Mouse (Mus musculus): ENCODE data around the gene Arl15. TPM values are rescaled to one million over a fixed set of nuclear protein-coding genes. Genes with fewer than 3 reads are reported as not detected.

Arl15 gene
- polyA plus RNA-seq, 1 experiment from 2014 or later, result 1.5 TPM

GRCm38 (mm10) chr13:113812593-113812975, 18.3 kb downstream of the Arl15 start:
- TF ChIP-seq EP300 (IDR thresholded peaks at IDR 0.05; ENCODE audit: low read depth) (no peak), CTCF (IDR thresholded peaks at IDR 0.05; ENCODE audit: low read depth) (no peak)
- no peak overlapping the region for H3K4me3 ChIP-seq (ENCODE audit: low read depth, low read length)
- peak overlapping the region; percentile 40; the same call in 1 of the 2 replicates for H3K27ac ChIP-seq (ENCODE audit: low read depth)
- no peaks in the 10 kb centered on the region for H3K36me3 ChIP-seq (replicated peaks; ENCODE audit: insufficient read depth, low read length)
- H3K9me3 ChIP-seq (ENCODE audit: low read length), result no peaks in the 10 kb centered on the region
- ATAC-seq (no peak), DNase-seq (no peak)
- peaks cover 25% of the 10 kb centered on the region for H3K4me1 ChIP-seq (ENCODE audit: insufficient read depth)
- no peaks in the 10 kb centered on the region for H3K27me3 ChIP-seq (ENCODE audit: insufficient read depth, low read length)
- no peak overlapping the region for H3K4me2 ChIP-seq (ENCODE audit: low read depth, low read length)
- H3K9ac ChIP-seq (replicated peaks), result no peak overlapping the region
- 43% methylated on average over 6 of the region's 6 CpGs for WGBS (ENCODE audit: insufficient replicate concordance)

GRCm38 (mm10) chr13:113814121-113814520, 19.8 kb downstream of the Arl15 start:
- no peak for ATAC-seq
- peaks cover 25% of the 10 kb centered on the region for H3K4me1 ChIP-seq (ENCODE audit: insufficient read depth)
- H3K9ac ChIP-seq (replicated peaks), result no peak overlapping the region
- no peak overlapping the region for H3K4me2 ChIP-seq (ENCODE audit: low read depth, low read length)
- H3K4me3 ChIP-seq (ENCODE audit: low read depth, low read length), result no peak overlapping the region
- no peak overlapping the region for H3K27ac ChIP-seq (ENCODE audit: low read depth)
- TF ChIP-seq CTCF (IDR thresholded peaks at IDR 0.05; ENCODE audit: low read depth), result no peak
- no peak for TF ChIP-seq EP300 (IDR thresholded peaks at IDR 0.05; ENCODE audit: low read depth)
- 55% methylated on average over 8 of the region's 8 CpGs for WGBS (ENCODE audit: insufficient replicate concordance)
- no peaks in the 10 kb centered on the region for H3K9me3 ChIP-seq (ENCODE audit: low read length)
- H3K27me3 ChIP-seq (ENCODE audit: insufficient read depth, low read length), result no peaks in the 10 kb centered on the region
- DNase-seq, result no peak
- H3K36me3 ChIP-seq (replicated peaks; ENCODE audit: insufficient read depth, low read length), result no peaks in the 10 kb centered on the region

- H3K4me1 ChIP-seq (ENCODE audit: insufficient read depth), result peaks cover 25% of the 10 kb centered on the region
- no peaks in the 10 kb centered on the region for H3K27me3 ChIP-seq (ENCODE audit: insufficient read depth, low read length)
- peak; percentile 96 for ATAC-seq
- peak overlapping the region; percentile 56 for H3K4me2 ChIP-seq (ENCODE audit: low read depth, low read length)
- WGBS (ENCODE audit: insufficient replicate concordance), result 50% methylated on average over 15 of the region's 15 CpGs
- 0 out of 2 replicates have a peak overlapping the region, but pooled peaks have one; percentile 29 for H3K27ac ChIP-seq (ENCODE audit: low read depth)
- peak; percentile 55 for DNase-seq
- no peaks in the 10 kb centered on the region for H3K36me3 ChIP-seq (replicated peaks; ENCODE audit: insufficient read depth, low read length)
- no peak overlapping the region for H3K9ac ChIP-seq (replicated peaks)
- H3K9me3 ChIP-seq (ENCODE audit: low read length), result no peaks in the 10 kb centered on the region
- no peak for TF ChIP-seq EP300 (IDR thresholded peaks at IDR 0.05; ENCODE audit: low read depth)
- no peak for TF ChIP-seq CTCF (IDR thresholded peaks at IDR 0.05; ENCODE audit: low read depth)
- H3K4me3 ChIP-seq (ENCODE audit: low read depth, low read length), result no peak overlapping the region
Observed at GRCm38 (mm10) chr13:113815697-113816420, 21.6 kb downstream of the Arl15 start.

- DNase-seq (no peak), ATAC-seq (peak; percentile 12; the same call in 1 of the 2 replicates)
- Histone ChIP-seq H3K4me3 (ENCODE audit: low read depth, low read length) (no peak overlapping the region), H3K36me3 (replicated peaks; ENCODE audit: insufficient read depth, low read length) (no peaks in the 10 kb centered on the region), H3K4me1 (ENCODE audit: insufficient read depth) (peaks cover 22% of the 10 kb centered on the region), H3K9me3 (ENCODE audit: low read length) (no peaks in the 10 kb centered on the region), H3K27me3 (ENCODE audit: insufficient read depth, low read length) (no peaks in the 10 kb centered on the region), H3K9ac (replicated peaks) (no peak overlapping the region), H3K4me2 (ENCODE audit: low read depth, low read length) (peak overlapping the region; percentile 56), H3K27ac (ENCODE audit: low read depth) (no peak overlapping the region)
- 69% methylated on average over 6 of the region's 6 CpGs for WGBS (ENCODE audit: insufficient replicate concordance)
- TF ChIP-seq EP300 (IDR thresholded peaks at IDR 0.05; ENCODE audit: low read depth) (no peak), CTCF (IDR thresholded peaks at IDR 0.05; ENCODE audit: low read depth) (no peak)
Observed at GRCm38 (mm10) chr13:113816421-113816810, 22.1 kb downstream of the Arl15 start.

GRCm38 (mm10) chr13:113819006-113819405, 24.7 kb downstream of the Arl15 start:
- Histone ChIP-seq H3K9me3 (ENCODE audit: low read length) (no peaks in the 10 kb centered on the region), H3K36me3 (replicated peaks; ENCODE audit: insufficient read depth, low read length) (peaks cover 3% of the 10 kb centered on the region; the same call in 1 of the 2 replicates), H3K4me1 (ENCODE audit: insufficient read depth) (peaks cover 13% of the 10 kb centered on the region), H3K27me3 (ENCODE audit: insufficient read depth, low read length) (no peaks in the 10 kb centered on the region), H3K4me3 (ENCODE audit: low read depth, low read length) (no peak overlapping the region), H3K4me2 (ENCODE audit: low read depth, low read length) (no peak overlapping the region), H3K9ac (replicated peaks) (no peak overlapping the region), H3K27ac (ENCODE audit: low read depth) (no peak overlapping the region)
- no peak for ATAC-seq
- TF ChIP-seq CTCF (IDR thresholded peaks at IDR 0.05; ENCODE audit: low read depth), result no peak
- TF ChIP-seq EP300 (IDR thresholded peaks at IDR 0.05; ENCODE audit: low read depth), result no peak
- 84% methylated on average over 7 of the region's 7 CpGs for WGBS (ENCODE audit: insufficient replicate concordance)
- no peak for DNase-seq

- Histone ChIP-seq H3K4me3 (ENCODE audit: low read depth, low read length) (no peak overlapping the region), H3K36me3 (replicated peaks; ENCODE audit: insufficient read depth, low read length) (peaks cover 3% of the 10 kb centered on the region; the same call in 1 of the 2 replicates), H3K4me1 (ENCODE audit: insufficient read depth) (peaks cover 13% of the 10 kb centered on the region), H3K9me3 (ENCODE audit: low read length) (no peaks in the 10 kb centered on the region), H3K9ac (replicated peaks) (no peak overlapping the region), H3K4me2 (ENCODE audit: low read depth, low read length) (no peak overlapping the region), H3K27me3 (ENCODE audit: insufficient read depth, low read length) (no peaks in the 10 kb centered on the region), H3K27ac (ENCODE audit: low read depth) (no peak overlapping the region)
- 86% methylated on average over 3 of the region's 3 CpGs for WGBS (ENCODE audit: insufficient replicate concordance)
- TF ChIP-seq CTCF (IDR thresholded peaks at IDR 0.05; ENCODE audit: low read depth), result no peak
- no peak for TF ChIP-seq EP300 (IDR thresholded peaks at IDR 0.05; ENCODE audit: low read depth)
- no peak for ATAC-seq
- no peak for DNase-seq
Observed at GRCm38 (mm10) chr13:113820176-113820575, 25.9 kb downstream of the Arl15 start.
